Mouse (Mus musculus) layer of hippocampus, adult 2 months (tissue): Measurements from ENCODE around the gene Hist1h2bf. TPM values are rescaled to one million over a fixed set of nuclear protein-coding genes. Genes with fewer than 3 reads are reported as not detected.

Experiments used
- DNase-seq, 2 experiments: peaks; one replicate each; pipeline ENCODE4 v3.0.0; 2022; ENCODE audit warnings: low spot score in 2 of 2
- H3K27ac ChIP-seq: fragments of 200-600 bp; 2 replicates; pipeline ENCODE4 v1.8.1; 2022
- H3K4me3 ChIP-seq: fragments of 200-600 bp; 2 replicates; pipeline ENCODE4 v1.8.1; 2022; ENCODE audit warnings: mild to moderate bottlenecking
- CTCF ChIP-seq: fragments of 200-600 bp; conservative IDR thresholded peaks from 2 replicates; pipeline ENCODE4 v1.8.1; 2022; ENCODE audit warnings: antibody characterized with exemption, mild to moderate bottlenecking, moderate library complexity
- microRNA-seq, 2 experiments: library from miRNA; unstranded; fragments of <30 nt; microRNA quantifications; one replicate each; pipeline ENCODE4 v1.2.0; 2021
- total RNA-seq, 2 experiments: library from RNA; stranded (reverse); gene quantifications; 2 replicates each; pipeline ENCODE4 v1.2.3; 2021

The Hist1h2bf gene
- total RNA-seq, 2 experiments from 2014 or later = 22.8 to 29.6 TPM

DNA sequence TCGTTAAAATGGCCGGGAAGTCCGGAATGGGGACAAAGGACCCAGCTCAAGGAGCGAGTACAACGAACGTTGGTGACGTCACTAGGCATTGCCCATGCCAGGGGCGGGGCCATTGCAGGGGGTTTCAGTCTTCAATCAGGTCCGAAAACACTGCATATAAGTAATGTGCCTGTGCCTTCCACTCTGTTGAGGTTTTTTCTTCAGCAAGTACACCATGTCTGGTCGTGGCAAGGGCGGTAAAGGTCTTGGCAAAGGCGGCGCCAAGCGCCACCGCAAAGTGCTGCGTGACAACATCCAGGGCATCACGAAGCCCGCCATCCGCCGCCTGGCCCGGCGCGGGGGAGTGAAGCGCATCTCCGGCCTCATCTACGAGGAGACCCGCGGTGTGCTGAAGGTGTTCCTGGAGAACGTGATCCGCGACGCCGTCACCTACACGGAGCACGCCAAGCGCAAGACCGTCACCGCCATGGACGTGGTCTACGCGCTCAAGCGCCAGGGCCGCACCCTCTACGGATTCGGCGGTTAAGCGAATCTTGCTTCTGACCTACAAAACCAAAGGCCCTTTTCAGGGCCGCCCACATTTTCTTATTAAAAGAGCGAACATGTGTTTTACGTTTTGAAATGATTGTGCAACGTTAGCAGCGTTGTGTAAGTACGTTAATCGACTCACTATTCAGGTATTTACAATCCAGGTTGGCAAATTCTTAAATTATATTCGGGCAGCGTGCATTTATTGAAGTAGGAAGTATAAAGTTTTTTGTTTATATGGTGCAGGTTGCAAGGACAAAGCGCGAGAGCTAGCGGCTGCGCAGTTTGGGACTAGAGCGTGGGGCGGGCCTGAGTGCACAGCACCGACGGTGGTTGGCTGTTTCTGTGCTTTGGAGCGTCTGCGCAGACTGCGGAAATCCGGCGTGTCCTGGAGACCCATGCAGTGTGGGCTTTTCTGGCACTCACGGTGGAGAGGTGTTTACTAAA lies 42.8 kb downstream of the Hist1h2bf start, which contains the start of gene Hist1h4h:
TSS of gene Hist1h4h (plus strand) at position 150 of the 975 bp plus-strand sequence.
- no peak for TF ChIP-seq CTCF
- DNase-seq = peak; percentile 97
- Histone ChIP-seq H3K27ac (peak within 1 kb of the TSS; percentile 97), H3K4me3 (peak within 1 kb of the TSS; percentile 68)

- no peak for TF ChIP-seq CTCF
- DNase-seq = peak; percentile 67 to 70
- Histone ChIP-seq H3K4me3 (peak overlapping the region; percentile 68), H3K27ac (peak overlapping the region; percentile 97)
These were observed 43.7 kb downstream of the Hist1h2bf start for GRCm38 (mm10) chr13:23530181-23530900.

GRCm38 (mm10) chr13:23529480-23530165 lies 44.4 kb downstream of the Hist1h2bf start:
- no peak overlapping the region for H3K27ac ChIP-seq
- DNase-seq = no peak

GRCm38 (mm10) chr13:23529005-23529404 lies 45.0 kb downstream of the Hist1h2bf start:
- no peak for DNase-seq
- Histone ChIP-seq H3K27ac (no peak overlapping the region), H3K4me3 (no peak overlapping the region)
- no peak for TF ChIP-seq CTCF

More at GRCm38 (mm10) chr13:23529480-23530165, 44.4 kb downstream of the Hist1h2bf start:
- peak overlapping the region; percentile 68 for H3K4me3 ChIP-seq
- no peak for TF ChIP-seq CTCF

GRCm38 (mm10) chr13:23526312-23526711 lies 47.7 kb downstream of the Hist1h2bf start:
- no peak for TF ChIP-seq CTCF
- peak; percentile 91 to 97 for DNase-seq
- Histone ChIP-seq H3K27ac (peak overlapping the region; percentile 64), H3K4me3 (peak overlapping the region; percentile 67)

DNA sequence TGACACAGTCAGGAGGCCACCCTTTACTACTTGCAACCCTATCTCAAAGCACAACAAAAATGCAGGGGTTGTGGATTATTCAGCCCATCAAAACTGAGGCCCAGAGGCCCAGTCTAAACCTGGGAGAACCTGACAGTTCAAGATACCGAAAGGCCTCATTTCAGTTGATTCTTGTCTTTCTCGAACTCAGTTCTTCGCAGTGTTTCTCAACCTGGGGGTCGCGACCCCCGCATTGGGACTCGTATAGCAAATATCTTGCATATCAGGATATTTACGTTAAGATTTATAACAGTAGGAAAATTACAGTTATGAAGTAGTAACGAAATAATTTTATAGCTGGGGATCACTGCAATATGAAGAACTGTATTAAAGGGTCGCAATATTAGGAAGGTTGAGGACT lies 48.1 kb downstream of the Hist1h2bf start:
- TF ChIP-seq CTCF = no peak
- DNase-seq = no peak
- no peak overlapping the region for H3K27ac ChIP-seq
- H3K4me3 ChIP-seq = peak overlapping the region; percentile 67

DNA sequence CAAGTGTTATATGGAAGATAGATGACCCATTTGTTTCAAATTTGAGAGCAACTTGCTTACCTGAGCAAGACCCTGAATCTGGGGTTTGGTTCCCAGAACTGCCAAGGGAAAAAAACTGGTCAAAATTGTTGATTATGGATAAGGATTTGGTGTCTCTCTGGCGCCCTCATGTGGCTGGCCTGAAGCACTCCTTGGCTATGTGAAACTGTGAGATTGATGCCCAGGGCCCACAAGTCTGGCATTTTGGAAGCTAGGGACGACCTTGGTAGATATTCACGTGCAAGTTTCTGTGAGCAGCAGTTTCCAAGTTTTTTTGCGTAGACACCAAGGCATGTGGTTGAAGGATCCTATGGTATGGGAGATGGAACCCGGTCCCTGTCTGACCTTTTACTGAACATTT lies 49.3 kb downstream of the Hist1h2bf start:
- TF ChIP-seq CTCF = peak; percentile 99
- Histone ChIP-seq H3K4me3 (no peak overlapping the region), H3K27ac (no peak overlapping the region)
- DNase-seq = peak; percentile 73 to 87

DNA sequence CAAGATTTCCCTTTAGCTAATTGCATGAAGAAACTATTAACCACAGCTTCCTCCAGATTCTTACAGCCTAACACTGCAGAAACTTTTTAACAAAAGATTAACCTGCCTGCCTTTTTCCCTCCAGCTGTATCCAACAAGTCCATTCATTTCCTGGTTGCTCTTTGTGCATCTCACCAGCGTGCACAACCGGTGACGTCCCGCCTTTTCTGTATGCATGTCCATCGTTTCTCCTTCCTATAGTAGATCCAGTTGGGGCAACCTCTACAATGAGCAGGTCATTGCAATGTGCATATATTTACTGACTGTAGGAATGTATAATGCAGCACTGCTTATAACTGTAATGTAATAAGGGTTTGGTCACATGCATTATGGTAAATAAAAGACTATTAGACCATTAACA lies 50.0 kb downstream of the Hist1h2bf start:
- Histone ChIP-seq H3K27ac (no peak overlapping the region), H3K4me3 (no peak overlapping the region)
- TF ChIP-seq CTCF = no peak

More for the DNA sequence above, 50.0 kb downstream of the Hist1h2bf start:
- no peak for DNase-seq

Small RNA genes within 50 kb of the gene (microRNA-seq; reads per million reads assigned to microRNA genes)
- 0 reads per million in 2 experiments for gene Gm44297
- gene Gm44359 = 0 reads per million in 2 experiments
- 0 reads per million in 2 experiments for gene Gm44394

Other genes starting within 250 kb of the Hist1h2bf start
- gene Zfp322a, start 205.0 kb downstream of the Hist1h2bf start, total RNA-seq = 10 to 100 TPM; 28.7 to 33.6 TPM
- 1 to 10 TPM; 7.8 to 9.7 TPM for gene Abt1, start 150.3 kb downstream of the Hist1h2bf start, total RNA-seq
- gene Btn1a1, start 108.3 kb downstream of the Hist1h2bf start, total RNA-seq = not detected
- gene Btn2a2, start 85.3 kb downstream of the Hist1h2bf start, total RNA-seq = under 1 TPM; 0.49 to 0.52 TPM
- gene Hist1h4h, start 43.1 kb downstream of the Hist1h2bf start, total RNA-seq = 100 to 1,000 TPM; 333 to 344 TPM
- 10 to 100 TPM in 1 of 2 experiments, 1 to 10 TPM in 1; 6.9 to 12.2 TPM for gene Hist1h2af, start 40.3 kb downstream of the Hist1h2bf start, total RNA-seq
- 1 to 10 TPM; 3.6 to 5.5 TPM for gene Hist1h3g, start 38.8 kb downstream of the Hist1h2bf start, total RNA-seq
- gene Hist1h2bh, start 30.8 kb downstream of the Hist1h2bf start, total RNA-seq = 1 to 10 TPM in 1 of 2 experiments, under 1 TPM in 1; 0.39 to 1.2 TPM
- 10 to 100 TPM; 17.7 to 18.3 TPM for gene Hist1h3f, start 30.1 kb downstream of the Hist1h2bf start, total RNA-seq
- gene Hist1h4f, start 22.5 kb downstream of the Hist1h2bf start, total RNA-seq = 100 to 1,000 TPM; 150 to 167 TPM
- gene Hist1h1d, start 20.9 kb downstream of the Hist1h2bf start, total RNA-seq = 1 to 10 TPM; 4.6 to 5.5 TPM
- gene Hist1h3e, start 11.8 kb downstream of the Hist1h2bf start, total RNA-seq = 10 to 100 TPM; 45.3 to 54.6 TPM
- gene Hist1h2ae, start 3.0 kb downstream of the Hist1h2bf start, total RNA-seq = 1 to 10 TPM; 6.6 to 7.7 TPM
- 10 to 100 TPM; 74.0 to 78.9 TPM for gene Hist1h2bg, start 2.8 kb downstream of the Hist1h2bf start, total RNA-seq
- 10 to 100 TPM in 1 of 2 experiments, 1 to 10 TPM in 1; 5.0 to 13.0 TPM for gene Hist1h2ad, start 185 bp upstream of the Hist1h2bf start, total RNA-seq
- 10 to 100 TPM; 12.1 to 13.0 TPM for gene Hist1h3d, start 1.6 kb upstream of the Hist1h2bf start, total RNA-seq
- gene Hist1h4d, start 7.4 kb upstream of the Hist1h2bf start, total RNA-seq = 100 to 1,000 TPM; 140 to 146 TPM
- gene Hist1h2be, start 46.9 kb upstream of the Hist1h2bf start, total RNA-seq = 10 to 100 TPM in 1 of 2 experiments, 1 to 10 TPM in 1; 8.8 to 10.1 TPM
- 10 to 100 TPM; 50.6 to 58.1 TPM for gene Hist1h1e, start 48.4 kb upstream of the Hist1h2bf start, total RNA-seq
- gene Hist1h2ac, start 109.8 kb upstream of the Hist1h2bf start, total RNA-seq = 1 to 10 TPM; 2.9 to 4.0 TPM
- gene Hist1h2bc, start 110.0 kb upstream of the Hist1h2bf start, total RNA-seq = 10 to 100 TPM; 45.1 to 50.2 TPM
- gene Hist1h1t, start 121.6 kb upstream of the Hist1h2bf start, total RNA-seq = not detected
- 100 to 1,000 TPM; 108 to 115 TPM for gene Hist1h4c, start 124.3 kb upstream of the Hist1h2bf start, total RNA-seq
- gene Hfe, start 136.7 kb upstream of the Hist1h2bf start, total RNA-seq = 1 to 10 TPM; 3.2 to 3.6 TPM
- gene Hist1h1c, start 164.6 kb upstream of the Hist1h2bf start, total RNA-seq = 10 to 100 TPM; 59.1 to 68.1 TPM
- 1 to 10 TPM; 3.6 to 5.9 TPM for gene Hist1h3c, start 171.4 kb upstream of the Hist1h2bf start, total RNA-seq
- gene Hist1h2bb, start 172.5 kb upstream of the Hist1h2bf start, total RNA-seq = 10 to 100 TPM; 23.0 to 24.7 TPM
- 10 to 100 TPM; 24.4 to 27.3 TPM for gene Hist1h2ab, start 176.9 kb upstream of the Hist1h2bf start, total RNA-seq
- 10 to 100 TPM; 13.6 to 15.0 TPM for gene Hist1h3b, start 178.1 kb upstream of the Hist1h2bf start, total RNA-seq
- gene Hist1h4b, start 182.8 kb upstream of the Hist1h2bf start, total RNA-seq = 10 to 100 TPM; 70.9 to 73.8 TPM
- gene Hist1h4a, start 187.0 kb upstream of the Hist1h2bf start, total RNA-seq = 10 to 100 TPM; 46.0 to 55.3 TPM
- 10 to 100 TPM; 35.0 to 41.6 TPM for gene Hist1h3a, start 188.2 kb upstream of the Hist1h2bf start, total RNA-seq
- gene Hist1h1a, start 189.5 kb upstream of the Hist1h2bf start, total RNA-seq = 10 to 100 TPM; 18.5 to 18.9 TPM
- not detected for gene Trim38, start 195.7 kb upstream of the Hist1h2bf start, total RNA-seq
- gene Slc17a2, start 232.8 kb upstream of the Hist1h2bf start, total RNA-seq = under 1 TPM in 1 of 2 experiments, not detected in 1; 0.10 TPM